Mouse (Mus musculus) liver, embryonic 14.5 days (tissue): ENCODE data around the gene Gpx4.

Experiments
- CTCF ChIP-seq: IDR thresholded peaks from 2 replicates; pipeline ENCODE4 v1.5.1; 2016; ENCODE audit warnings: antibody characterized with exemption, low read depth, control low read depth
- EP300 ChIP-seq: IDR thresholded peaks from 2 replicates; pipeline ENCODE4 v1.6.1; 2016; ENCODE audit warnings: antibody characterized with exemption, low read depth

GRCm38 (mm10) chr10:80004233-80004705 is 42.7 kb upstream of the Gpx4 start:
- no peak for TF ChIP-seq EP300
- TF ChIP-seq CTCF = no peak
